Mouse (Mus musculus) right cerebral cortex, postnatal 10 days (tissue): Measurements from ENCODE around the gene Abhd5.

Experiments
- DNase-seq, 2 experiments: peaks; one replicate each; pipeline ENCODE4 v3.0.0; 2021; ENCODE audit warnings: low spot score in 2 of 2

Gene Abhd5

GRCm38 (mm10) chr9:122415056-122415775 lies 63.8 kb downstream of the Abhd5 start:
- DNase-seq = no peak

- DNase-seq = no peak
These were observed 65.2 kb downstream of the Abhd5 start for GRCm38 (mm10) chr9:122416617-122417016.

GRCm38 (mm10) chr9:122420195-122420756 lies 68.9 kb downstream of the Abhd5 start:
- DNase-seq = peak; percentile 32 to 43

- DNase-seq = peak; percentile 85 to 87
These were observed 69.7 kb downstream of the Abhd5 start for GRCm38 (mm10) chr9:122420772-122421764.

GRCm38 (mm10) chr9:122421911-122422310 lies 70.5 kb downstream of the Abhd5 start:
- DNase-seq = no peak

- DNase-seq = peak; percentile 66 to 73
These were observed 71.3 kb downstream of the Abhd5 start for GRCm38 (mm10) chr9:122422706-122423105.

GRCm38 (mm10) chr9:122423146-122423545 lies 71.7 kb downstream of the Abhd5 start:
- no peak for DNase-seq

- no peak for DNase-seq
These were observed 73.7 kb downstream of the Abhd5 start for GRCm38 (mm10) chr9:122424941-122425608.

- DNase-seq = no peak
These were observed 77.7 kb downstream of the Abhd5 start for GRCm38 (mm10) chr9:122429058-122429649.

GRCm38 (mm10) chr9:122429685-122430084 lies 78.3 kb downstream of the Abhd5 start:
- DNase-seq = no peak
